Mouse (Mus musculus) v-Abl transformed pro-B cells (cell line): ENCODE measurements at regions not wholly inside any gene's neighbourhood (a gene's known extent, or its start where the extent isn't known, plus 50 kb on each side); places are given as distances from the start of the nearest gene placed in this dataset.
"Not testable (repeated sequence)": the region's sequence is repeated elsewhere in the genome, so short reads cannot be mapped to it uniquely, and the experiment has no call there.

ENCODE experiments used
- in situ Hi-C, 2 experiments: fragments of 400-800 bp; cut with MboI; formaldehyde crosslinking; loops; one replicate each; pipeline ENCODE4 v1.15.1; 2025; ENCODE audit not compliant: unreplicated experiment in 2 of 2

- in situ Hi-C loops = no loop called here
Observed at GRCm38 (mm10) chr2:114723971-114724666, 69.4 kb upstream of the Dph6 start.

DNA sequence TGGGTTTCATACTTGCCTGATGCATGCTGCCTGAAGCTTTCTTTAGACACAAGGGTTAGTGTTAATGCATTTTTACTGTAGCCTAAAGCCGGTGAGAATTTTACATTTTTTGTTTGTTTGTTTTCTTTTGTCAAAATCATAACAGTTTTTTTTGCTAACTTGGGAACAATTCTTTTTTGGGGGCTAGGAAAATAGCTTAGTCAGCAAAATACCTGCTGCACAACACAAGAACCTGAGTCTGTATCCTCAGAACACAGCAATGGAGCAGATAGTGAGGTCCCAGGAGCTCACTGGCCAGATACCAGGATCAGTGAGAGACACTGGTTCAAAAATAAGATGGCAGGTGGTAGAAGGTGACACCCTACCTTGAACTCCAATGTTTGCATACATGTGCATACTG lies 72.4 kb upstream of the Dph6 start:
- in situ Hi-C loops = no loop called here

- in situ Hi-C loops = no loop called here
Observed at GRCm38 (mm10) chr2:114734861-114735569, 80.3 kb upstream of the Dph6 start.

- in situ Hi-C loops = no loop called here
Observed at GRCm38 (mm10) chr2:114739421-114740212, 84.9 kb upstream of the Dph6 start.

DNA sequence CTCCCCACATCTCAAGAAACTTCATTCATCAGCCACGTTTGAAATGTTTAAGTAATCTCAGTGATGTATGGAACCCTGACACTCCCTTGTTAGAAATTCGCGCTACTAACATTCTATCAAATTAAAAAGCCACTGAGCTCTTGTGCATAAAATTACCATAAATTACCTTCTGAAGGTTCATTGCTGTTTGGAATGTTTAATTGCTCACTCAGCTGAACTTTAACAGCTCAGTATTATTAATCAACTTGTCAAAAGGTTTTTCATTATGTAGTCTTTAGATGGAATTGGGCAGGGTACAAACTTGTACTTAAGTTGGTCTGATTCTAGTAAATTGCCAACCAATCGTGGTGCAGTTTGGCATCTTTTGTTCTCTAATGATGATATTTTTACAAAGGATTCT lies 108.5 kb upstream of the Dph6 start:
- in situ Hi-C loops = no loop called here

DNA sequence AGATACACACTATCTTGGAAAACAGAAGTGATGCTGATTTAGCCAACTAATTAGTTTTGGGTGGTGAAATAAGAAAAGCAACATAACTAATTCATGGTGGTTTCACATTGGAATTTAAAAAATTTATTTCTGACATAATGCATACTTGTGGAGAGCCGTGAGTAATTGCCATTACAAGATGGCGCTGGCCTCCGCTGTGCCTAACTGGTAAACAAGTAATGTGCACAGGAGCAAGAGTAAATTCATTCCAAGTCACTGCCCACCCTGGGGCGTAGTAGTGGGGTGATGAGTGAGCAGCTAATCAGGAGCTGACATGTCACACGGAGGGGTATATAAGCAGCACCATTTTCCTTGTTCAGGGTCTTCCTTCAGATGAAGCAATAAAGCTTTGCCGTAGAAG lies 119.0 kb upstream of the Dph6 start:
- in situ Hi-C loops = not testable (repeated sequence)

DNA sequence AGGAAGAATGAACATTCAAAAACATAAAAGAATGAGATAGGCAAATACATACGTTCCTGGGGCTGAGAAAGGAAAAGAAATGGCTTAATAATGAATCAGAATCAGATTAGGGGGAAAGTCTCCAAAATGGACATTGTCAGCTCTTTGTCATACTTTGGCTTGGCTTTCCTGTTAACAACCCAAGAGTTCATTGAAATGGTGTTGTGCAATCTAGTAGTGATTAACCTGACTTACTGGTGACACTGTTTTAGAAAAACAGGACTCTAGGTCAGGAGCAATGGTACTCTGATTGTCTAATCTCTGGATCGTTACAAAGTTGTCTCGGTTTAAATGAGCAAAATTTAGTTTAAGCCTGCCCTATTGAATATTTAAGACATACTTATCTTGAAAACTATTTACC lies 119.5 kb upstream of the Dph6 start:
- in situ Hi-C loops = no loop called here

DNA sequence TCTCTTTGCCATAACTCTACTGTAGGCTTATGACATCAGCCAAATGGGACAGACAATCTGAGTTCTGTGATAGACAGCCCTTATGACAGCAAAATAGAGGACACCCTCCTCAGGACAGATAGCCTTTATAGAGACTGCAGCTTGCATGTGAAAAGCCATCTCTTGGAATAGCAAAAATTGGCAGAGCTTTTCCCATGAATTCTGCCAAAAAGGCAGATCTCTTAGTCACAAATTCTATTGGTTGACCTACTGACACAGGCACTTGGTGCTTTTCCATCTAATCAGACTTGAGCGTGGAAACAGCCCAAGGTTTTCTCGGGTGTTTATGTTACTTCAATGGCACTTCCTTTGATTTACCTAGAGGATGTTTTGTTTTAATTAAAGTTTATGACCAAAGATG lies 120.8 kb upstream of the Dph6 start:
- in situ Hi-C loops = no loop called here

DNA sequence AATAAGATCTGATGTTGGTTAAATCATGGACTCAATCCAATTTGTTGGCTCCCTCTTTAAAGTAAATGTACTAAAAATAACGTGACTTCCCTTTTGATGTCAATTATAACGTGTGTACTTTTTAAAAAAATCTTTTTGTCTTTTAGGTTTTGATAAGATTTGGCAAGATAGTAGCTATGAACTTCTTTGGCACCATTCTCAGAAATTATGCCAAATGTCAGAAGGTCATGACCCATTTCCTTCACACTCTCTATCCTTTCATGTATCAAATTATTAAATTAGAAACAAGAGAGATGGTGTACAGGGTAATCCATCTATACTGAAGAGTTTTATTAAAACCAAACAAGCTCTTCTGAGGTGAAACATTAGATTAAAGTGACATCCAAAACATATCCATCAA lies 121.4 kb upstream of the Dph6 start:
- in situ Hi-C loops = no loop called here

DNA sequence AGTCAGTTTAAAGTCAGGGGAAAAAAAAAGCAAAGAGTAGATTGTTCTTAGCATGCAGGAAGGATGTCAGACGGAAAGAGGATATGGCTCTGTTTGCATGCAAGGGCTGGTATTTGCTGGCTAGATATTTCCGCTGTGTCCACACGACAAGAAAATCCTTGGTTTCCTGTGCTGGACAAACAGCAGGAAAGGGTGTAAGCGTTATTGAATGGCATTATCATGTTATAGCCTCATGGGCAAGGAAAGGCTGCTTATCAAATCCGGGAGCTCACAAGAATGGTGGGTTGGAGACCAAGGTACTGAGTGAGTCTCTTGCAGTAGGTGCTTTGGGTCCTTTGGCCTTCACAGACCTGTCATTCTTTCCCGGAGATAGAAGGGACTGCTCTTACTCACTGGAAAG lies 127.7 kb upstream of the Dph6 start:
- in situ Hi-C loops = no loop called here

GRCm38 (mm10) chr2:114784191-114784590 lies 129.4 kb upstream of the Dph6 start:
- in situ Hi-C loops = no loop called here

- in situ Hi-C loops = no loop called here
Observed at GRCm38 (mm10) chr2:114788251-114788650, 133.5 kb upstream of the Dph6 start.

GRCm38 (mm10) chr2:114796630-114797290 lies 142.0 kb upstream of the Dph6 start:
- in situ Hi-C loops = no loop called here

DNA sequence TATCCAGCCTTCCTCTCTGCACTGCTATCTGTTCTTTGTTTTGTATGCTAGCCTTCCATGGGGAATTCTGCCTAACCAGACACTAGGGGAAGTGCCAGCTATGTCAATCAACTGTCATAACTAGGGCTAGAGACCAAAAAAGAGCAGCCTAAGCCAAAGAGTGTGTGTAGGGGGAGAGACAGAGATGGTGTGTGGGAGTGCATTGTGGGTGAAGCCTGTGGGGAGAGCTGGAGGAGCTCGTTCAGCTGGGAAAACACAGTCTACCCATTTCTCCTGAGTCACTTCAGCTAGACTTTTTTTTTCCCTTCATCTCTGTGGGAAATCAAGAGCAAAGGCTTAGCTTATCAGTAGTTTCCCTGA lies 142.5 kb upstream of the Dph6 start:
- in situ Hi-C loops = no loop called here

DNA sequence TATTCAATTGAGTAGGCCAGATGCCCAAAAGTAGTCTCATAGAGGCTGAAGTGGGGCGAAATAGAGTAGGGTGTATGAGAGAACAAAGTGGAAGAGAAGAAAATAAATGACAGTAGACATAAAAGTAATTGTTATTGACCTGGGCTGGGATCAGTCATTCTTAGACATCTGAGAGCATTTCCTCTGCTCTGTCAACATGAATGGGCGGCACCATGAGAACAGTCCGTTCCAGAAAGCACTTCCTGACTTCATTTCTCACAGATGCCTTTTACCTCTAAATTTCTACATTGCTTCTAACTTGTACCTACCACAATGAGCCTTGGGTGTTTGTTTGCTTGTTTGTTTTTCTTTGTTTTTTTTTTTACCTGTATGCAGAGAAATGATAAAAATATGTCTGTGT lies 148.5 kb upstream of the Dph6 start:
- in situ Hi-C loops = no loop called here

DNA sequence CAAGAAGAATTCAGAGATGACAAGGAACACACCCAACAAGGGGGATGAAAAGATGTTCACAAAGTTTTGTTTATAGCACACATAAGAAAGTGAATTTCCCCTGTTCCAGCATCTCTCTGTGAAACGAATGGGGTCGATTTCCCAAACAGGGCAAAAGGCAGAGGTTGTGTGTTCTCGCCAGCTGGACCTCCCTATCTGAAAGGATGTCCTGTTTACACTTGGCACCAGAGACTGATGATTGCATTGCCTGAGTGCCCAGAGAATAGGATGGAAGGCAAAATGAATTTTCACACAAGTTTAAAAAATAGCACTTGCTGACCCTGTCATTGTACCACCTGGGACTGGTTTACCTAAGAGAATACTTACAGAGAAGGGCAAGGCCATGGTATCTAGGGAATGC lies 149.2 kb upstream of the Dph6 start:
- in situ Hi-C loops = no loop called here

- in situ Hi-C loops = no loop called here
Observed at GRCm38 (mm10) chr2:114805436-114806047, 150.8 kb upstream of the Dph6 start.

DNA sequence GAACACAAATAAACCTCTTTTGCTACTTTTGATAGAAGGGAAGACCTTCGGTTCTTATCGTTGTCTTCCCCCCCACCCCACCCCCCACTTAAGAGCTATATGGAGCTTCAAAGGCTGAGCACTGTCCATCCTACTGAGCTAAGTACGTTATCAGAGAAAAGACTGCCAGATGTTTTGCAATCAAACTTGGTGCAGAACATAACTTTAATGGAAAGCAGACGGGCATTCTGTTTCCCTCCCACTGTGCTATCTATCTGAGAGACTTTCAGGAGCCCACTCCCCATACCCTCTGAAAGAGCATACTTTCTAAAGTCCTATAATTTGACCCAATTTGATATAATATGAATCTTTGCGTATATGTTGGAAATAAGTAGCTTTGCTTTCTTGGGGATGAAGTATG lies 153.3 kb upstream of the Dph6 start:
- in situ Hi-C loops = no loop called here

- in situ Hi-C loops = no loop called here
Observed at GRCm38 (mm10) chr2:114812141-114812902, 157.6 kb upstream of the Dph6 start.

- in situ Hi-C loops = no loop called here
Observed at GRCm38 (mm10) chr2:114812903-114813290, 158.1 kb upstream of the Dph6 start.
